Mouse (Mus musculus) limb, embryonic 11.5 days (tissue): ENCODE measurements at regions not wholly inside any gene's neighbourhood (a gene's known extent, or its start where the extent isn't known, plus 50 kb on each side); places are given as distances from the start of the nearest gene placed in this dataset.

ENCODE experiments used
- ATAC-seq: fragments of 200-750 bp; cut with Nextera tagmentation; 2 replicates; pipeline ENCODE4 v1.8.0; 2017; ENCODE audit warnings: low read depth; ENCODE audit not compliant: insufficient number of reproducible peaks, low FRiP score, low TSS enrichment
- DNase-seq: peaks from one replicate; pipeline ENCODE4 v3.0.0-alpha.2; 2015; ENCODE audit warnings: low spot score
- H3K27ac ChIP-seq: fragments of 300-500 bp; sonication (generic); replicated peaks from 2 replicates; pipeline ENCODE4 v1.5.1; 2014; ENCODE audit warnings: low read depth, mild to moderate bottlenecking, low read length
- H3K27me3 ChIP-seq: fragments of 300-500 bp; sonication (generic); 2 replicates; pipeline ENCODE4 v1.6.1; 2014; ENCODE audit warnings: mild to moderate bottlenecking, low read length, mixed read lengths; ENCODE audit not compliant: control insufficient read depth, insufficient read depth
- H3K36me3 ChIP-seq: fragments of 300-500 bp; sonication (generic); 2 replicates; pipeline ENCODE4 v1.6.1; 2014; ENCODE audit warnings: mild to moderate bottlenecking, low read length, moderate library complexity, mixed read lengths; ENCODE audit not compliant: control insufficient read depth, insufficient read depth
- H3K4me1 ChIP-seq: fragments of 300-500 bp; sonication (generic); 2 replicates; pipeline ENCODE4 v1.6.1; 2014; ENCODE audit warnings: low read length, mixed read lengths; ENCODE audit not compliant: control insufficient read depth, insufficient read depth
- H3K4me2 ChIP-seq: fragments of 300-500 bp; sonication (generic); 2 replicates; pipeline ENCODE4 v1.6.1; 2014; ENCODE audit warnings: low read depth, mild to moderate bottlenecking, moderate library complexity; ENCODE audit not compliant: severe bottlenecking
- H3K4me3 ChIP-seq: fragments of 300-500 bp; sonication (generic); 2 replicates; pipeline ENCODE4 v1.5.1; 2014; ENCODE audit warnings: low read depth, low read length
- H3K9ac ChIP-seq: fragments of 300-500 bp; sonication (generic); 2 replicates; pipeline ENCODE4 v1.6.1; 2014; ENCODE audit warnings: mild to moderate bottlenecking, low read length
- H3K9me3 ChIP-seq: fragments of 300-500 bp; sonication (generic); 2 replicates; pipeline ENCODE4 v1.6.1; 2016; ENCODE audit warnings: low read length; ENCODE audit not compliant: control insufficient read depth
- WGBS: fragments of 180-500 bp; shearing (Covaris S2); extraction: QIAGEN DNeasy Blood & Tissue Kit; methylation state at CpG from one replicate; pipeline ENCODE4 v1.1.7; 2014; 5-methylcytosine and 5-hydroxymethylcytosine counted together

GRCm38 (mm10) chr11:22657635-22658034 lies 145.7 kb downstream of the Tmem17 start:
- H3K4me2 ChIP-seq: no peak overlapping the region
- H3K27me3 ChIP-seq: no peaks in the 10 kb centered on the region
- no peak overlapping the region for H3K4me3 ChIP-seq
- no peak overlapping the region for H3K9ac ChIP-seq
- no peaks in the 10 kb centered on the region for H3K4me1 ChIP-seq
- 42% methylated on average over 1 of the region's 1 CpGs for WGBS
- no peaks in the 10 kb centered on the region for H3K36me3 ChIP-seq
- H3K9me3 ChIP-seq: no peaks in the 10 kb centered on the region
- no peak for ATAC-seq
- no peak for DNase-seq
- H3K27ac ChIP-seq: no peak overlapping the region

- H3K27ac ChIP-seq: no peak overlapping the region
Measured at GRCm38 (mm10) chr11:22661072-22661471, 149.2 kb downstream of the Tmem17 start.

GRCm38 (mm10) chr11:22661713-22662551 lies 150.0 kb downstream of the Tmem17 start:
- H3K4me3 ChIP-seq: no peak overlapping the region
- no peak for DNase-seq
- H3K4me1 ChIP-seq: no peaks in the 10 kb centered on the region
- no peak overlapping the region for H3K9ac ChIP-seq
- H3K27ac ChIP-seq: no peak overlapping the region
- H3K9me3 ChIP-seq: no peaks in the 10 kb centered on the region
- ATAC-seq: no peak
- WGBS: 55% methylated on average over 10 of the region's 12 CpGs
- no peaks in the 10 kb centered on the region for H3K27me3 ChIP-seq
- no peaks in the 10 kb centered on the region for H3K36me3 ChIP-seq
- no peak overlapping the region for H3K4me2 ChIP-seq

More at GRCm38 (mm10) chr11:22661072-22661471, 149.2 kb downstream of the Tmem17 start:
- Histone ChIP-seq H3K9ac (no peak overlapping the region), H3K4me2 (no peak overlapping the region), H3K9me3 (no peaks in the 10 kb centered on the region), H3K36me3 (no peaks in the 10 kb centered on the region), H3K27me3 (no peaks in the 10 kb centered on the region), H3K4me3 (no peak overlapping the region), H3K4me1 (no peaks in the 10 kb centered on the region)
- WGBS: 59% methylated on average over 5 of the region's 5 CpGs
- ATAC-seq: no peak
- no peak for DNase-seq

DNA sequence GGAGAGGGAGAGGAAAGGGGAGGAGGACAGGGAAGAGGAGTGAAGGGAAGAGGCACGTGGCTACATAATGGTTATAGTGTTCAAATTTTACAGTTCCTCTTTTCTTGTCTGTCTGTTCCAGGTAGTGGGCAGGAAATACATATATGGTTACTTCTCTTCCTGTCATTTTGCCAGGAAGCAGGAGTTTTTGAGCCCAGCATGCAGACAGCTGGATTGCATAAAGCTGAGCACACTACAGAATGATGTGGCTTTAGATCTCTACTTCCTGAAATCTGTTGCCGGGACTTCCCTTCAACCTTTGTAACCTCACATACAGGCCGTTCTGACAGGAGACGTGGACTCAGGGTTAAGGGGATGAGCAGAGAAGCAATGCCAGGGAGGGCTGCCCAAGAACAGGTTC lies 154.1 kb downstream of the Tmem17 start:
- Histone ChIP-seq H3K9ac (no peak overlapping the region), H3K27me3 (no peaks in the 10 kb centered on the region), H3K36me3 (no peaks in the 10 kb centered on the region), H3K4me2 (no peak overlapping the region), H3K27ac (no peak overlapping the region), H3K9me3 (no peaks in the 10 kb centered on the region), H3K4me3 (no peak overlapping the region), H3K4me1 (no peaks in the 10 kb centered on the region)
- 35% methylated on average over 4 of the region's 4 CpGs for WGBS
- no peak for ATAC-seq
- DNase-seq: no peak

GRCm38 (mm10) chr11:22666378-22666777 lies 154.5 kb downstream of the Tmem17 start:
- H3K27me3 ChIP-seq: no peaks in the 10 kb centered on the region
- 77% methylated on average over 5 of the region's 5 CpGs for WGBS
- no peak for DNase-seq

DNA sequence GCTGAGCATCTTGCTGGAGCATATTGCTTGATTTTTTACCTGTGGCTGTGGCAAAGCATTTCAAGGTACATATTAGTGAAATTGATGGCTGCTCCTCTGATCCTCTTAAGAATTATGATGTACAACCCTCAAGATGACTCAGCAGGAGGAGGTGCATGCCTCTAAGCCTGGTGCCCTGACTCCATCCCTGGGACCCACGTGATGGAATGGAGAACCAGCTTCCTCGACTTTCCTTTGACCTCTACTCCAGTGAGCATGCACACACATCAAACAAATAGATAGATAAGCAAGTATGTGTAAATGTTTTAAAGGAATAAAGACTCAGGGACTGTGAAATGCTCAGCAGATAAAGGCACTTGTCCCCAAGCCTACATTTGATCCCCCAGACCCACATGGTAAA lies 156.3 kb downstream of the Tmem17 start:
- no peak for DNase-seq
- Histone ChIP-seq H3K36me3 (no peaks in the 10 kb centered on the region), H3K4me3 (no peak overlapping the region), H3K4me1 (no peaks in the 10 kb centered on the region), H3K9me3 (no peaks in the 10 kb centered on the region), H3K27me3 (no peaks in the 10 kb centered on the region), H3K4me2 (no peak overlapping the region), H3K27ac (no peak overlapping the region), H3K9ac (no peak overlapping the region)
- no peak for ATAC-seq
- WGBS: 57% methylated on average over 2 of the region's 2 CpGs

More at GRCm38 (mm10) chr11:22666378-22666777, 154.5 kb downstream of the Tmem17 start:
- no peaks in the 10 kb centered on the region for H3K4me1 ChIP-seq
- H3K27ac ChIP-seq: no peak overlapping the region
- H3K9me3 ChIP-seq: no peaks in the 10 kb centered on the region
- ATAC-seq: no peak
- H3K9ac ChIP-seq: no peak overlapping the region
- H3K36me3 ChIP-seq: no peaks in the 10 kb centered on the region
- H3K4me3 ChIP-seq: no peak overlapping the region
- H3K4me2 ChIP-seq: no peak overlapping the region

GRCm38 (mm10) chr11:22669267-22669666 lies 157.4 kb downstream of the Tmem17 start:
- 81% methylated on average over 4 of the region's 4 CpGs for WGBS
- Histone ChIP-seq H3K9me3 (no peaks in the 10 kb centered on the region), H3K27me3 (no peaks in the 10 kb centered on the region), H3K36me3 (no peaks in the 10 kb centered on the region), H3K4me1 (no peaks in the 10 kb centered on the region), H3K4me2 (no peak overlapping the region), H3K9ac (no peak overlapping the region), H3K27ac (no peak overlapping the region), H3K4me3 (no peak overlapping the region)
- DNase-seq (no peak), ATAC-seq (no peak)

- H3K27ac ChIP-seq: no peak overlapping the region
- H3K9ac ChIP-seq: no peak overlapping the region
- H3K9me3 ChIP-seq: no peaks in the 10 kb centered on the region
- ATAC-seq (peak; percentile 82; the same call in 1 of the 2 replicates), DNase-seq (peak; percentile 41)
- H3K4me2 ChIP-seq: no peak overlapping the region
- no peaks in the 10 kb centered on the region for H3K27me3 ChIP-seq
- WGBS: 29% methylated on average over 5 of the region's 5 CpGs
- no peaks in the 10 kb centered on the region for H3K4me1 ChIP-seq
- no peak overlapping the region for H3K4me3 ChIP-seq
- H3K36me3 ChIP-seq: no peaks in the 10 kb centered on the region
Measured at GRCm38 (mm10) chr11:22671791-22672490, 160.1 kb downstream of the Tmem17 start.
